Mouse (Mus musculus) bone marrow, adult 2 months (tissue): ENCODE data around the gene Lrmda. TPM values are rescaled to one million over a fixed set of nuclear protein-coding genes. Genes with fewer than 3 reads are reported as not detected.

Experiments
- H3K27ac ChIP-seq: fragments of 200-500 bp; 2 replicates; pipeline ENCODE4 v1.5.1; 2012; ENCODE audit warnings: low read depth, mild to moderate bottlenecking, control low read depth, inconsistent platforms, low read length; ENCODE audit not compliant: control insufficient read depth, poor library complexity, insufficient read depth
- H3K4me1 ChIP-seq: fragments of 200-500 bp; 2 replicates; pipeline ENCODE4 v1.6.1; 2011; ENCODE audit warnings: low read length; ENCODE audit not compliant: control insufficient read depth, insufficient read depth
- H3K4me3 ChIP-seq: fragments of 200-500 bp; replicated peaks from 2 replicates; pipeline ENCODE3; 2011; ENCODE audit warnings: mild to moderate bottlenecking, low read depth, low read length, control low read depth; ENCODE audit not compliant: control insufficient read depth
- CTCF ChIP-seq: fragments of 200-500 bp; IDR thresholded peaks from 2 replicates; pipeline ENCODE4 v1.5.1; 2011; ENCODE audit warnings: low read length, control low read depth; ENCODE audit not compliant: control insufficient read depth, insufficient read depth
- POLR2A ChIP-seq: fragments of 200-500 bp; IDR thresholded peaks from 2 replicates; pipeline ENCODE4 v1.6.1; 2011; ENCODE audit warnings: low read depth, mild to moderate bottlenecking, control low read depth, low read length, borderline replicate concordance; ENCODE audit not compliant: control insufficient read depth
- WGBS: fragments of 180-500 bp; shearing (Covaris S2); methylation state at CpG from one replicate; pipeline ENCODE4 v1.1.7; 2018; 5-methylcytosine and 5-hydroxymethylcytosine counted together
- polyA plus RNA-seq: library from polyadenylated mRNA; stranded (reverse); fragments of >200 nt; gene quantifications from 2 replicates; pipeline ENCODE4 v1.2.4, GENCODE M21; 2011; ENCODE audit warnings: low replicate concordance; ENCODE audit not compliant: missing spikeins, insufficient read depth, insufficient read length

Lrmda gene
- polyA plus RNA-seq, 1 experiment: 3.8 TPM

GRCm38 (mm10) chr14:22285826-22286225 is 266.3 kb downstream of the Lrmda start:
- no peaks in the 10 kb centered on the region for H3K4me1 ChIP-seq
- no peak overlapping the region for H3K27ac ChIP-seq
- no peak for TF ChIP-seq CTCF
- TF ChIP-seq POLR2A: no peak
- 69% methylated on average over 4 of the region's 4 CpGs for WGBS
- H3K4me3 ChIP-seq: no peak overlapping the region

- TF ChIP-seq POLR2A: no peak
- WGBS: 85% methylated on average over 10 of the region's 10 CpGs
- Histone ChIP-seq H3K4me3 (no peak overlapping the region), H3K27ac (no peak overlapping the region), H3K4me1 (no peaks in the 10 kb centered on the region)
Measured at GRCm38 (mm10) chr14:22288179-22288578, 268.7 kb downstream of the Lrmda start.

GRCm38 (mm10) chr14:22289380-22289922 is 269.9 kb downstream of the Lrmda start:
- Histone ChIP-seq H3K27ac (no peak overlapping the region), H3K4me1 (no peaks in the 10 kb centered on the region), H3K4me3 (no peak overlapping the region)
- TF ChIP-seq CTCF (no peak), POLR2A (no peak)
- 84% methylated on average over 15 of the region's 15 CpGs for WGBS

- TF ChIP-seq POLR2A (no peak), CTCF (no peak)
- Histone ChIP-seq H3K4me3 (no peak overlapping the region), H3K4me1 (no peaks in the 10 kb centered on the region), H3K27ac (no peak overlapping the region)
- 78% methylated on average over 4 of the region's 4 CpGs for WGBS
Measured at GRCm38 (mm10) chr14:22294371-22294770, 274.9 kb downstream of the Lrmda start.

- no peaks in the 10 kb centered on the region for H3K4me1 ChIP-seq
- H3K27ac ChIP-seq: no peak overlapping the region
- 70% methylated on average over 3 of the region's 3 CpGs for WGBS
- H3K4me3 ChIP-seq: no peak overlapping the region
- TF ChIP-seq CTCF (no peak), POLR2A (no peak)
Measured at GRCm38 (mm10) chr14:22296655-22297239, 277.2 kb downstream of the Lrmda start.

GRCm38 (mm10) chr14:22306759-22307158 is 287.2 kb downstream of the Lrmda start:
- H3K4me1 ChIP-seq: no peaks in the 10 kb centered on the region
- no peak for TF ChIP-seq CTCF
- TF ChIP-seq POLR2A: no peak
- H3K27ac ChIP-seq: no peak overlapping the region
- no peak overlapping the region for H3K4me3 ChIP-seq
- 83% methylated on average over 5 of the region's 5 CpGs for WGBS

- Histone ChIP-seq H3K4me3 (no peak overlapping the region), H3K27ac (no peak overlapping the region), H3K4me1 (no peaks in the 10 kb centered on the region)
- no peak for TF ChIP-seq POLR2A
- TF ChIP-seq CTCF: no peak
- 8% methylated on average over 6 of the region's 6 CpGs for WGBS
Measured at GRCm38 (mm10) chr14:22308059-22308458, 288.5 kb downstream of the Lrmda start.

- no peak for TF ChIP-seq POLR2A
- TF ChIP-seq CTCF: no peak
- Histone ChIP-seq H3K4me3 (no peak overlapping the region), H3K4me1 (no peaks in the 10 kb centered on the region), H3K27ac (no peak overlapping the region)
- WGBS: 75% methylated on average over 1 of the region's 1 CpGs
Measured at GRCm38 (mm10) chr14:22323058-22323457, 303.5 kb downstream of the Lrmda start.
